Mouse (Mus musculus): ENCODE measurements at regions not wholly inside any gene's neighbourhood (a gene's known extent, or its start where the extent isn't known, plus 50 kb on each side); places are given as distances from the start of the nearest gene placed in this dataset.

DNA sequence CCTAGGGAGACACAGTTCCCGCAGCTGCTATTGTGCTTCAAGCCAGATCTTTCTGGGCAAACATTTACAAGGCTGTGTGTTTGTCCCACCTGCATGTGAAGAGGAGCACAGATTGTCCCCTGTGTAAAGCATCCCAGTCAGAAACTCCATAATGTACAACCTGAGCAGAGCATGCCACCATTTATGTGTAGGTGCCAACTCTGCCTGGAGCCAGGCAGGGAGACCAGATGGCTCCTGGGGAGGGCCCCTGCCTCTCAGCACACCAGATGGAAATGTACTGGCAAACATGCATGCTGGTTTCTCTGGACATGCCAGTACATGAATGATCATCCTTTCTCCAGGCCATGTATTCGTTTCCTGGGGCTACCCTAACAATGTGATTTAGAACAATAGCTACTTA is 98.6 kb upstream of the Foxp3 start:
- peak; percentile 31 for DNase-seq (ENCODE audit: low spot score)

DNA sequence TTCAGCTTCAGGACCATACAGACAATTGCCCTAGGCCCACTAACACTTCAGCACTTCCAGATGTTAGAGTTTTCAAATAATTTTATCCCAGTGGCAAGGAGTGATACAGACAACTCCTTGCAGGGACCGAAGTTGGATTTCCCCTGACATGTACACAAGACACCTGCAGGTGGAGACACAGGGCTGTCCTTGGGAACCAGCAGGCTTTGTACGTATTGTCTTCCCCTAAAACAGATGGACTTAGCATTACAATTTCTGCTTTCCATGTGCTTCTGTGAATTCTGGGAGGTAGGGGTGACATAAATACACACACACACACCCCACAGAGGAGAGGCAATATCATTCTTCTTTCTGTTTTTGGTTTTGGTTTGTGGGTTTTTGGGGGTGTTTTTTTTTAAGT is 98.2 kb upstream of the Usp27x start:
- DNase-seq (ENCODE audit: low spot score), result peak; percentile 41

DNA sequence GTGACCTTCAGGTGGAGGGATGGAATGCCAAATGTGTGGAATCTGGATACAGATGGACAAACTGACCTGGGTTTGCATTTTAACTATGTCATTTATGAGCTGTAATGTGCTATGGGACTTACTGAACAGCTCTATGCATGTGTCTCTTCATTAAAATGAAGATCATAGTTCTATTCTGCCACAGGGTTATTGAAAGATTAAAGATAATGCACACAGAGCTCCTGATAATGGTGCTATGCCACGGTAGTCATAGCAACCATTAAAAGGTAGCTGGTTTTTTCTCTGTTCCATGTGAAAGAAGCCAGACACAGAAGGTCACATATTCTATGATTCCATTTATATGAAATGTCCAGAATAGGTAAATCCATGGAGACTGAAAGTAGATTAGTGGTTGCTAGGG is 94.2 kb upstream of the Usp27x start:
- DNase-seq (ENCODE audit: low spot score), result no peak

DNA sequence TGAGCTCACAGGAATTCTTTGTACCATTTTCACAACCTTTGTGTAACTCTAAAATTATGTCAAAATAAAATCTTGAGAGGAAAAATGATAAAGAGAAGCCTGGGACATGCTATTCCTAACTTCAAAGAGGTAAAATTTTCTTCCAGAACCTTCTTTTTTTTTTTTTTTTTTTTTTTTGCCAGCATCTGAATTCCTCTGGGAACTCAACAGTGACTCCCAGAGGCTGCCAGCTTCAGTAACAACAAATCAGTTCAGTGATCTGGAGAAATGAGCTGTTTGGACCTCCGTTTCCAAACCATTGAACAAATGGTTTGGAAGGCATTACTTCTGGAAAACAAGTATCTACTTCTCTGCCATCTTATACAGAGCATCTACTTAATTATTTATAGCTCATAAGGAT is 92.4 kb upstream of the Usp27x start:
- no peak for DNase-seq (ENCODE audit: low spot score)

DNA sequence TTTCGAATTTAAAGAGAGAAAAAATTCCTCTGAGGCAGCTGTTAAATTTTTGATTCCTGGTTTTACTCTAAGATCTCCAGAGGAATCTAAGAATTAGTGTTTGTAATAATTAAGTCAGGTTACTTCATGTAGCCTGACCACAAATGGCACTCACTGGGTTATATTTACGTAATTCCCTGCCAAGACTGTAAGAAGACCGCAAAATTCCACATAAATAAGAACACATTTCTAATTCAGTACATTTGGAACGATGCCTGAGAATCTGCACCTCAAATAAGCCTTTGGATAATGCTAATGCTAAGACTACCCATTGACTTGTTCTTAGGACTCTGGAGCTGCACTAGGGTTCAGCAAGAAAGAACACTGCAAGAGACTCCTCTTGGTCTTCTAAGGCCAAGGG is 81.2 kb upstream of the Usp27x start:
- no peak for DNase-seq (ENCODE audit: low spot score)

DNA sequence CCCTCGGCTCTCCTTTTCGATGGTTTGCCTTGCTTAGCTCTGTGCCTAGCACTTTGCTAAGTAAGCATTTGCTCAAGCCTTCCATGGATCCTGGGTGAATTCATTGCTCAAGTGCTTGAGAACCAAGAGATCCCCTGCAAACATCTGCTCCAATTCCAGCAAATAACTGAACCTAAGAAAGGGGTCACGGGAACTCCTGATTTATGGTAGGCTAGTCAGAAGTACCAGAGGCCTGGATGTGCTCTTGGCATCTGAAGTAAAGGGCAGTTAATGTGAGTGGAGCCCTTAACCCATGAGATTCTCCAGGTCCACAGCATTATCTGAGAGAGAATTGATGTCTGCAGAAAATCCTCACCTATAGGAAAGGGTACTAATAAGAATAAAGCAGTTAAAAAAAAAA is 69.4 kb upstream of the Usp27x start:
- DNase-seq (ENCODE audit: low spot score), result no peak

DNA sequence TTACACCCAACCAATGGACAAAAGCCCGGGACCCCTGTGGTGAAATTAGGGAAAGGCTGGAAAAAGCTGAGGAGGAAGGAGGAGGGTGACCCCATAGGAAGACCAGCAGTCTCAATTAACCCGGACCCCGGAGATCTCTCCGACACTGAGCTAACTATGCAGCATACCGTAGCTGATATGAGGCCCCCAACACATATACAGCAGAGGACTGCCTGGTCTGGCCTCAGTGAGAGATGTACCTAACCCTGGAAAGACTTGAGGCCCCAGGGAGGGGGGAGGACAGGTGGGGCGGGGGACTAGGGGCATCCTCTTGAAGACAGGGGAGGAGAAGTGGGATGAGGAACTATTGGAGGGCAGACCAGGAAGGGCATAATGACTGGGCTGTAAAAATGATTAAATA is 69.0 kb upstream of the Usp27x start:
- no peak for DNase-seq (ENCODE audit: low spot score)

DNA sequence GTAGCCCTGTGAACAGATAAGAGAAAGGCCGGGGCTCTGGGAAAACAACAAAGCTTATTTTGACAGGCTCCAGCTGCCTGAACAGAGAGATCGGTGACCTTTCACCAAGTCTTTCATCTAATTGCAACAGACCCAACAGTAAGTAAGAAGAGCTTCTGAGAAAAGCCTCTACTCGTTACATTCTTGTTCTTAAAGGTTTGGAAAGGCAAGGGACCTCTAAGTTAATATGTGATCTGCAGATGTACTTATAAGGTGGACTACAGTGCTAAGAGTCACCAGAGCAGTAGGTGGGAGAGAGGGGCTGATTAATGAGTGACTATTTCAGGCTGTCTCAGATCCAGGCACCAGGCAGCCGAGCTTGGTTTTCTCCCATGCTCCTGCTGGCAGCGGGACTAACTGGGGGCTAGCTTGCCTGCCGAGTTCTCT is 68.4 kb upstream of the Usp27x start:
- DNase-seq (ENCODE audit: low spot score), result no peak

DNA sequence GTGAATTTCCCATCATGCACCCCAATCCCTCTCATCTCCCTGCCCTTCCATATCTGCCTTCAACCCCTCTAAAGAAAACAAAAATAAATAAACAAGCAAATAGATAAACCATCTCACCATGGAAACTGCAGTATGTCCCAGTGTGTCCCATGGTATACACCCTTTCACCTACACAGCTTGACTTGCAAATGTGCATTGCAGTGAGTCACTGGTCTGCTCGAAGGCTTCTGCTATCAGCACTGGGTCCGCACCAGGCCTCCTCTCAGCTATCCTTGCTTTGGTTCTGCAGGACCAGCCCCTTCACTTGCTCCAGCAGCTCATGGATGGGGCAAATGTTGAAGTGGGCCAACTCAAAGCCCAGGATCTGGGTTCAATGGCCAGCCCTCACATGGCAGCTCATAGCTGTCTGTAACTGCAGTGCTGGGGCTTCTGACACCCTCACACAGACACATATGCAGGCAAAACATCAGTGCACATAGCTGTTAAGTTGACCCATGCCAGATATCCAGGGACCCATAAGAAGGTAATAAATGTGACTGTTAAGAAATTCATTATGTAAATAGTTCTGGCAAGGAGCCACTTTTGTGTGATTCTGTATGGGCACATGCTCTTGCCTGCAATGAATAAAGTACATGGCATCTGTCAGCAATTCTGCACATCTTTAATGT is 59.9 kb upstream of the Usp27x start:
- no peak for DNase-seq (ENCODE audit: low spot score)

DNA sequence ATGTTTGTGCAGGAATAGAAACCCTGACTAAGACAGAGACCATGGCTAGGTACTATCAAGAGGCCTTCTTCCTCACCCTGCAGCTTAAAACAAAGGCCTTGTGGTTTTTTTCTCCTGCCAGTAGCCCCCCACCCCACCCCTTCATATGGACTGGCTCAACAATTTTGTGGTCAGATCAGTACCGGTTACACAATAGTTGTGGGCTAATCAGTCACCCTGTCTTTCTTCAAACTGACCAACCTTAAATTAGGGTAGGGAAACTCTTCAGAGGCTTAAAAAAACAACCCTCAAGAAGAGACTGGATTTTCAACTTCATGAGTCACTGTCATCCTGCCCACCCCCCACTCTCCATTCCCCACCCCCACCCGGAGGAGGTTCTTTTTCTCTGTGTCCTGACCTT is 58.6 kb upstream of the Usp27x start:
- no peak for DNase-seq (ENCODE audit: low spot score)

DNA sequence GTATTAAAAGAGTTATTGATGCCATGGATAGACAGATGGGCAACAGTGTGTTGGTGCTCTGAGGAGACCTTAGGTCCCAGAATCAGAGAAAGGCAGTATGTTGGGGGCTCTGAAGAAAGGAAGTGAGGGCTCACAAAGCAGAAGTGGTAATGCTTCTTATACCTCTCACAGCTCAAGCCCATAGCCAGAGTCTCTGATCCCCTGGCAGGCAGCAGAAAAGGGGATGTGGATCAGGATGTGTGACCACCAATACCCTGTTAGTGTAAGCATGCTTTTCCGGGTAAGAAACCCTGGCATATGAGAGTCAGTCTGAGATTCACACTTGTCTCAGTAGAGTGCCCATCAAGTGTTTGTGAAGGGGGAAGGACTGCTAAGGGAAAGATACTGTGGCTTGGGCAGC is 54.8 kb upstream of the Usp27x start:
- no peak for DNase-seq (ENCODE audit: low spot score)

DNA sequence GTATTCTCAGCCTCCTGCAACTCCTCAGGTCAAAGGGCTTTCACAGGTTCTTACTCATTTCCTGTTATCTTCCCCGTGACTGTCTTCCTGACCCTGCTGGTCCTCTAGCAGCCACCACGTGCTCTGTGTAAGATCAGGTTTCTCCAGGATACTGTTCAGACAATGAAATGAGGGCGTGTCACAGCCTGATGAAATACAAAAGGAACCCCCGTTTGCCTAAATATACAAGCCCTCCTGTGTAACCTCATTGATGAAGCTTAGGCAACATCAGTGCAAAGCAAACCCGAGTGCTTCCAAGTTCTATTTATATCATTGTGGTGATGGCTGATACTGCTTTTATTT is 53.9 kb upstream of the Usp27x start:
- DNase-seq (ENCODE audit: low spot score), result no peak

DNA sequence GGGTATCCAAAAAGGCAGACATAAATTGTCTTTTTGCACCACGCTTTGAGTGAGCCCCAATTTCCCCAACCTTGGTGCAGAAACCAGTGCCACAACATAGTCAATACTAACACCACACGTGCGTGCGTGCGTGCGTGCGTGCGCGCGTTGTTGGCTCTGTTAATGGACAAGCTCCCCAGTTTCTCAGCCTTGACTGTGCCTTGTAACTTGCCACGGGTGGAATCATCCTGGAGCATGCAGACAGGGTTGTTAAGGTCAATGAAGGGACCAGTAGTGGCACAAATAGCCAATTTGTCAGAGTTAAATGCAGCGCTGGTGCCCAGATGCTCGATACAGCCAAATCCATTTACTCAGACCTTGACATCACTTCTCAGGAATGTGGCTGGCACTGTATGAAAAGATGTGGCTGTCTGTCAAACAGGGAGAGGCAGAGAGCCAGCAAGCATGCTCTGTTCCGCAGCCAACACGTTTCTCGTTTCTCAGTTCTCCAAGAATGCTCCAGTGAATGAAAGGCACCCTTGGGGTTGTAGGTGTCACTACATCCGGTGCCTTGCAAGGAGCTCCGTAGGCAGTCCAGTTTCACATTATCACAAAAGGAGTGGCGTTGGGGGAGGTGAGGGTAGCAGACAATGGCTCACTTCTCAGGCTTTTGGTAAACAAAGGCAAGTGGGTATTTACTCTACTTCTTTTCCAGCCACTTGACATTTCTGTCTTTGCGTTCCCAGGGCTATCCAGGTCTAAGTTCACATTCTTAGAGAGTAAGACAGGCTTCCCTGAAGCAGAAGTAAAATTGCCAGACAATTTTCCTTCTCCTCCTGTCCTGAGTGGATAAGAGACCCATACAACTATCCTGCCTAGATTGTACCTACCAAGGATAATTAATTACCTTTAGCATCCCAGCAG is 53.2 kb upstream of the Usp27x start:
- DNase-seq (ENCODE audit: low spot score), result peak; percentile 21

Data from layer of hippocampus, adult 11-12 months (tissue).